Comparison of ENCODE assay signal across 9 mouse cellular contexts in the genomic region with DNA sequence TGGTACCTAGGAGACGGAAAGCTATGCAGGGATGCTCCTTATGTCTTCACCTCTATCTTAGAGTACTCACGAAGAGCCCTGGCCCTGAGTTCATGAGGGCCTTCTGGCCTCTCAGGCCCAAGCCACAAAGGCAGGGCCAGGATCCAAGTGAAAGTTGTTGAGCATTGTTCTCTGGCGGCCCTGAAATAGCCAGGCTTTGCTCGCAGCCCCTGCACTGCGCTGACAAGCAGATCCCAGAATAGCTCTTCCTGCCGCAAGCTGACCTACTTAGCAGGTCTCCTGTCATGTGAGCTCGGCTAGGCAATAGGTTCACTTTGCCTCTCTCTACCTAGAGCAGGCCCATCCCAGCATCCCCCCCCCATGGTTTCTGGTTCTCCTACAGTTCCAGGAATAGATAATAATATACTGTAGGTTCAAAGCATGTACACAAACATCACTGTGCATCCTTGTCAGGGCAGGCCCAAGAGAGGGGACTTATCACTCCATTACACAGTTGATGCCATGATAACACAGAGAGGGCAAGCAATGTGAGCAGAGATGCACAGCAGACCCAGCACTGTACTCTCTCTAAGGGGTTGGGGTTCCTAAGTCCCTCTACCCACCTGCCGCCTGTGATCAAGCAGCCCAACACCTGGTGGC. TPM values are rescaled to one million over a fixed set of nuclear protein-coding genes. Genes with fewer than 3 reads are reported as not detected.
DNase-seq lines count a peak whose midpoint lies in the region; ATAC-seq lines count a peak whose summit lies in the region.
"Had no signal": no experiment of that assay in that cellular context is flagged by ENCODE, and none has a peak within 500 bp of the region (broad histone marks: within the 10 kb centered on the region; RNA-seq: fewer than 3 reads in every experiment).

No protein-coding gene starts in this region.

- ATAC-seq in liver, embryonic 12.5 days: peak; percentile 73
- no peak for ATAC-seq in erythroblast, adult 5-6 weeks (replicated peaks; ENCODE audit: low FRiP score, poor library complexity, severe bottlenecking)

- H3K27ac ChIP-seq in liver, embryonic 12.5 days: peak overlapping the region; percentile 65
- H3K27ac ChIP-seq: macrophage had no signal

- no peaks in the 10 kb centered on the region for H3K27me3 ChIP-seq in liver, embryonic 12.5 days (replicated peaks)

- no peaks in the 10 kb centered on the region for H3K36me3 ChIP-seq in liver, embryonic 12.5 days

- peak overlapping the region; percentile 5; the same call in 1 of the 2 replicates for H3K4me2 ChIP-seq in liver, embryonic 12.5 days

- peak overlapping the region; percentile 0; the same call in 1 of the 2 replicates for H3K9ac ChIP-seq in liver, embryonic 12.5 days

- peaks cover 58% of the 10 kb centered on the region for H3K4me1 ChIP-seq in liver, embryonic 12.5 days

- no peaks in the 10 kb centered on the region for H3K9me3 ChIP-seq in liver, embryonic 12.5 days (replicated peaks)

- no peak overlapping the region for H3K4me3 ChIP-seq in liver, embryonic 12.5 days

- peak; percentile 19 for DNase-seq in embryo, embryonic 10 days (ENCODE audit: low spot score)
- DNase-seq in embryo, embryonic 11 days: no peak
- peak; percentile 80 for DNase-seq in Muller cell, postnatal 12 days (ENCODE audit: inconsistent ontology term)
- peak; percentile 10 for DNase-seq in fibroblast of lung, adult 2 months (ENCODE audit: low read depth)
- DNase-seq in heart, postnatal 25 days (ENCODE audit: low spot score): peak; percentile 57
- DNase-seq in retina, postnatal 1 day: peak; percentile 81

- 54% methylated on average over 8 of the region's 8 CpGs for WGBS in liver, embryonic 12.5 days (ENCODE audit: insufficient replicate concordance)

- intact Hi-C loops in heart, postnatal 25 days (cut with DNase I): loop anchor here (2.0 kb wide), 1 partner anchor 53 kb away; the partner anchor contains the start of gene Cited4

RNA-seq across cellular contexts. Expression of gene Gm8439, which starts 25.3 kb away (rescaled TPM):
- not detected for total RNA-seq in heart, postnatal 25 days (2021)
- not detected in 2 replicates for polyA plus RNA-seq in liver, embryonic 12.5 days (2016; fragmentation: Nextera tagmentation; extraction: Ambion mirVana)
- total RNA-seq in erythroblast, adult 5-6 weeks (2015; ENCODE audit: low replicate concordance): not detected in 2 replicates
- not detected in 2 replicates for total RNA-seq in erythroblast, adult 5-6 weeks (2017; ENCODE audit: low replicate concordance)
- polyA plus RNA-seq: macrophage had no signal

RNA-seq across cellular contexts. Expression of gene Ctps, which starts 43.7 kb away (rescaled TPM):
- 10 to 100 TPM; 34.0 to 34.2 TPM for total RNA-seq in heart, postnatal 25 days (2021)
- 75.0 and 75.8 TPM in 2 replicates for polyA plus RNA-seq in liver, embryonic 12.5 days (2016; fragmentation: Nextera tagmentation; extraction: Ambion mirVana)
- 8.6 and 10.0 TPM in 2 replicates for total RNA-seq in erythroblast, adult 5-6 weeks (2015; ENCODE audit: low replicate concordance)
- 8.9 and 13.5 TPM in 2 replicates for total RNA-seq in erythroblast, adult 5-6 weeks (2017; ENCODE audit: low replicate concordance)

RNA-seq across cellular contexts. Expression of gene Cited4, which starts 52.6 kb away (rescaled TPM):
- 10 to 100 TPM; 46.4 to 61.3 TPM for total RNA-seq in heart, postnatal 25 days (2021)
- polyA plus RNA-seq in liver, embryonic 12.5 days (2016; fragmentation: Nextera tagmentation; extraction: Ambion mirVana): 286 and 295 TPM in 2 replicates
- 1.7 and 2.5 TPM in 2 replicates for total RNA-seq in erythroblast, adult 5-6 weeks (2015; ENCODE audit: low replicate concordance)
- 5.4 and 7.0 TPM in 2 replicates for total RNA-seq in erythroblast, adult 5-6 weeks (2017; ENCODE audit: low replicate concordance)
- polyA plus RNA-seq: macrophage had no signal

Comparison
In these comparisons a context has a peak if more than half of its experiments do, and no peak if none do; other contexts are left out.
1. RNA of gene Cited4, which starts 52.6 kb away (total RNA-seq): 46.4 to 61.3 TPM in heart, postnatal 25 days; 1.7 to 7.0 TPM in erythroblast, adult 5-6 weeks; every median in the first group is over 4 times any median in the second.